Mouse (Mus musculus) heart, postnatal 0 days (tissue): ENCODE measurements around the gene Pip4p1. TPM values are rescaled to one million over a fixed set of nuclear protein-coding genes. Genes with fewer than 3 reads are reported as not detected.
"Not testable (repeated sequence)": the region's sequence is repeated elsewhere in the genome, so short reads cannot be mapped to it uniquely, and the experiment has no call there.

Experiments used
- ATAC-seq: fragments of 200-750 bp; cut with Nextera tagmentation; 2 replicates; pipeline ENCODE4 v1.8.0; 2017; ENCODE audit warnings: low read depth, moderate number of reproducible peaks, moderate library complexity; ENCODE audit not compliant: insufficient read depth
- DNase-seq: peaks from one replicate; pipeline ENCODE4 v3.0.0-alpha.2; 2016; ENCODE audit warnings: low spot score
- H3K27ac ChIP-seq: fragments of 300-500 bp; sonication (generic); 2 replicates; pipeline ENCODE4 v1.5.1; 2014; ENCODE audit warnings: low read depth, mild to moderate bottlenecking
- H3K27me3 ChIP-seq: fragments of 300-500 bp; sonication (generic); 2 replicates; pipeline ENCODE4 v1.6.1; 2014; ENCODE audit warnings: low read length, mixed read lengths; ENCODE audit not compliant: control insufficient read depth, insufficient read depth
- H3K36me3 ChIP-seq: fragments of 300-500 bp; sonication (generic); replicated peaks from 2 replicates; pipeline ENCODE4 v1.6.1; 2014; ENCODE audit warnings: low read length, mixed read lengths; ENCODE audit not compliant: control insufficient read depth, insufficient read depth
- H3K4me1 ChIP-seq: fragments of 300-500 bp; sonication (generic); 2 replicates; pipeline ENCODE4 v1.6.1; 2014; ENCODE audit warnings: antibody characterized with exemption; ENCODE audit not compliant: control insufficient read depth, insufficient read depth
- H3K4me2 ChIP-seq: fragments of 300-500 bp; sonication (generic); 2 replicates; pipeline ENCODE4 v1.6.1; 2014; ENCODE audit warnings: low read depth, mild to moderate bottlenecking, low read length, moderate library complexity
- H3K4me3 ChIP-seq: fragments of 300-500 bp; sonication (generic); 2 replicates; pipeline ENCODE4 v1.5.1; 2014; ENCODE audit warnings: low read depth, low read length
- H3K9ac ChIP-seq: fragments of 300-500 bp; sonication (generic); replicated peaks from 2 replicates; pipeline ENCODE4 v1.6.1; 2014; ENCODE audit warnings: low read depth, low read length, mixed read lengths
- H3K9me3 ChIP-seq: fragments of 300-500 bp; sonication (generic); replicated peaks from 2 replicates; pipeline ENCODE4 v1.6.1; 2016; ENCODE audit warnings: low read length; ENCODE audit not compliant: control insufficient read depth
- CTCF ChIP-seq: IDR thresholded peaks from 2 replicates; pipeline ENCODE4 v1.5.1; 2016; ENCODE audit warnings: antibody characterized with exemption, control low read depth, low read depth
- EP300 ChIP-seq: IDR thresholded peaks from 2 replicates; pipeline ENCODE4 v1.6.1; 2016; ENCODE audit warnings: antibody characterized with exemption, low read depth
- WGBS: fragments of 180-500 bp; shearing (Covaris S2); extraction: QIAGEN DNeasy Blood & Tissue Kit; methylation state at CpG from one replicate; pipeline ENCODE4 v1.1.7; 2014; 5-methylcytosine and 5-hydroxymethylcytosine counted together
- polyA plus RNA-seq: library from polyadenylated mRNA; unstranded; fragments of >200 nt; fragmentation: Nextera tagmentation; extraction: Ambion mirVana; gene quantifications from 2 replicates; pipeline ENCODE4 v1.2.1, GENCODE M21; 2015
- total RNA-seq: library from RNA; depleted of rRNA; stranded (reverse); fragments of >200 nt; gene quantifications from 2 replicates; pipeline ENCODE4 v1.2.3, GENCODE M21; 2014; ENCODE audit warnings: low replicate concordance

The Pip4p1 gene
- total and polyA plus RNA-seq, 2 experiments from 2014 or later: 16.6 to 20.4 TPM

GRCm38 (mm10) chr14:50929951-50930350 is 705 bp downstream of the Pip4p1 start:
- TF ChIP-seq CTCF (no peak), EP300 (no peak)
- 7% methylated on average over 10 of the region's 10 CpGs for whole genome bisulfite sequencing
- H3K4me3 ChIP-seq: peak overlapping the region; percentile 81

GRCm38 (mm10) chr14:50927366-50927765 is 3.3 kb downstream of the Pip4p1 start:
- ATAC-seq: no peak
- DNase-seq: no peak
- Histone ChIP-seq H3K27ac (no peak overlapping the region), H3K9me3 (no peaks in the 10 kb centered on the region), H3K9ac (no peak overlapping the region), H3K4me1 (peaks cover 16% of the 10 kb centered on the region), H3K4me3 (no peak overlapping the region), H3K36me3 (peaks cover 33% of the 10 kb centered on the region), H3K27me3 (no peaks in the 10 kb centered on the region), H3K4me2 (no peak overlapping the region)
- TF ChIP-seq EP300 (no peak), CTCF (no peak)
- 73% methylated on average over 3 of the region's 3 CpGs for WGBS

More at GRCm38 (mm10) chr14:50929951-50930350, 705 bp downstream of the Pip4p1 start:
- Histone ChIP-seq H3K4me1 (peaks cover 16% of the 10 kb centered on the region), H3K27ac (peak overlapping the region; percentile 86), H3K36me3 (peaks cover 33% of the 10 kb centered on the region), H3K9ac (peak overlapping the region; percentile 87), H3K9me3 (no peaks in the 10 kb centered on the region), H3K4me2 (peak overlapping the region; percentile 72), H3K27me3 (no peaks in the 10 kb centered on the region)
- ATAC-seq (no peak), DNase-seq (no peak)

- ATAC-seq (peak; percentile 17), DNase-seq (no peak)
- Histone ChIP-seq H3K27me3 (no peaks in the 10 kb centered on the region), H3K27ac (peak overlapping the region; percentile 93), H3K9ac (peak overlapping the region; percentile 80), H3K36me3 (peaks cover 36% of the 10 kb centered on the region), H3K4me3 (peak overlapping the region; percentile 71), H3K9me3 (no peaks in the 10 kb centered on the region), H3K4me1 (peaks cover 7% of the 10 kb centered on the region), H3K4me2 (peak overlapping the region; percentile 81)
- no peak for TF ChIP-seq CTCF
- no peak for TF ChIP-seq EP300
- 1% methylated on average over 38 of the region's 38 CpGs for WGBS
Measured at GRCm38 (mm10) chr14:50925111-50925920, 5.3 kb downstream of the Pip4p1 start.

- ATAC-seq (peak; percentile 96), DNase-seq (peak; percentile 94)
- Histone ChIP-seq H3K27ac (peak within 1 kb of the TSS; percentile 93), H3K4me3 (peak within 1 kb of the TSS; percentile 71), H3K9me3 (no peaks in the 10 kb centered on the region), H3K4me2 (peak within 1 kb of the TSS; percentile 81), H3K9ac (peak within 1 kb of the TSS; percentile 80), H3K36me3 (peaks cover 43% of the 10 kb centered on the region), H3K4me1 (peaks cover 7% of the 10 kb centered on the region), H3K27me3 (no peaks in the 10 kb centered on the region)
- WGBS: under 1% methylated on average over 57 of the region's 57 CpGs
- TF ChIP-seq EP300: no peak
- TF ChIP-seq CTCF: no peak
Measured at GRCm38 (mm10) chr14:50924281-50925064, 6.2 kb downstream of the Pip4p1 start, which contains the start of the genes Osgep and Apex1. Osgep (minus strand) TSS chr14:50924893. Apex1 (plus strand) TSS chr14:50924968.

- Histone ChIP-seq H3K9ac (peak overlapping the region; percentile 80), H3K36me3 (peaks cover 42% of the 10 kb centered on the region), H3K27ac (peak overlapping the region; percentile 93; the same call in 1 of the 2 replicates), H3K4me2 (peak overlapping the region; percentile 81), H3K4me3 (peak overlapping the region; percentile 71)
- H3K9me3 ChIP-seq, DNase-seq, H3K27me3 ChIP-seq, ATAC-seq, H3K4me1 ChIP-seq: not testable (repeated sequence)
- WGBS: 71% methylated on average over 1 of the region's 1 CpGs
Measured at GRCm38 (mm10) chr14:50923437-50923836, 7.2 kb downstream of the Pip4p1 start.
